Mouse (Mus musculus) lung, postnatal 4 days (tissue): ENCODE measurements around the gene Noxo1.
A peak's percentile ranks its signal among the peaks of the same experiment; 100 is the strongest.
"Not testable (repeated sequence)": the region's sequence is repeated elsewhere in the genome, so short reads cannot be mapped to it uniquely, and the experiment has no call there.

ENCODE experiments used
- DNase-seq, 2 experiments: peaks; one replicate each; pipeline ENCODE4 v3.0.0; 2021

Noxo1 gene

DNA sequence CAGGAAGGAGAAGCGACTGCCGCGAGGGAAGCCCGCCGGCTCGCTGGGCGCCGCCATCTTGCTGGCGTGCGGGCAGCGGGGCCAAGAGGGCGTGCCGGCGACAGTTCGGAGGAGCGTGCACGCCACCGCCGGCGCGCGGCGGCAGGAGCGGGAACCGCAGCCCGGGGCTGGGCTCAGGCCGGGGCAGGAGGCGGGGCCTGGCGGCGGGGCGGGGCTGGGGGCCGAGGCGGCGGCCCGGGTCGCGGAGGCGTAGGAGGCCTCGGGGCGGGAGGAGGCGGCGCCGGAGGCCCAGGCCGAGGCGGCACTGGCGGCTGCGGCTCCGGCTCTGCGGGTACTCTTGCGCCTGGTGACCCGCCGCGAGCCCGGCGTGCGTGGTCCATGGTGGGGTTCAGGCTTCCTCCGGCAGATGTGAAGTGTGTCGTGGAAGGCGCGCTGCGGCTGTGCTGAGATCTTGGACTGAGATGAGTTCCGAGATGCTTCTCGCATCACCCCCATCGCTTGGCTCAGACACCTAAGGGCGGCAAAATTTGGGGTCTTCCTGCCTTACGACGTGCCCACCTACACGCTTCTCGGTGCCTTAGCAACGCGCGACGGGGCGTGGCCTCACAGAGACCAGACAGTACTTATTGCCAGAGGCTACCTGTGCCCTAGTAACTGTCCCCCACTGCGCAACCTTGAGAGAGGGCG, at the start of gene Noxo1, which contains the start of gene Gfer:
Noxo1 (plus strand) TSS at position 224 of the 687 bp plus-strand sequence.
Gfer (minus strand) TSS at position 146 of the 687 bp plus-strand sequence.
- DNase-seq, result peak; percentile 91 to 94

GRCm38 (mm10) chr17:24646381-24646780, 49.7 kb upstream of the Noxo1 start:
- no peak for DNase-seq

GRCm38 (mm10) chr17:24647493-24647892, 48.5 kb upstream of the Noxo1 start:
- peak; percentile 51 to 64 for DNase-seq

GRCm38 (mm10) chr17:24648731-24649377, 47.2 kb upstream of the Noxo1 start:
- no peak for DNase-seq

GRCm38 (mm10) chr17:24649581-24650069, 46.4 kb upstream of the Noxo1 start:
- DNase-seq, result peak; percentile 75 to 79

DNA sequence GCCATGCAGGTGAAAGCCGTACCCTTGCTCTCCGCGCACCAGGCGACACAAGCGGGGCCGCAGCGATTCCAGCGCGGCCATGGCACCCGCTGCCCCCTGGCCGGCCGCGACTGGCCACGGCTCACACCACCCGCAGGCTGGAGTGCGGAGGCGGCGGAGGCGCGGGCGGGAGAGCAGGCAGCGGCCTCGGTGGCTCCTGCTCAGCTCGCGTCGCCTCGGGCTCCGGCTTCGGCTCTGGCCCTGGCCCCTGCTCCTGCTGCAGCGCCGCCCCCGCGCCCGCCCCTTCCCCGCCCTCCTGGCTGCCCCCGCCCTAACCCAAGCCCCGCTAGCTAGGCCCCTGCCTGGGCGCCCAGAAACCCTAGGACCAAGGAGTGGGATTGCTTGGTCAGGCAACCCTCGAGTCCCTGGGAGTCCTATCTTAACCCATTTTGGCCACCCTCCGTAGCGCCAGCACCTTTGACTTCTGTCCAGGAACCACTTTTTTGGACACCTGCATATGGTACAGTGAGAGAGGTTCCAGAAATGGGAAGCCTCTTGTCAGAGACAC, 45.9 kb upstream of the Noxo1 start, which contains the start of gene Slc9a3r2:
Slc9a3r2 (minus strand) TSS at position 258 of the 547 bp plus-strand sequence.
- peak; percentile 70 to 82 for DNase-seq

- DNase-seq, result no peak
Measured at GRCm38 (mm10) chr17:24650766-24651165, 45.3 kb upstream of the Noxo1 start.

DNA sequence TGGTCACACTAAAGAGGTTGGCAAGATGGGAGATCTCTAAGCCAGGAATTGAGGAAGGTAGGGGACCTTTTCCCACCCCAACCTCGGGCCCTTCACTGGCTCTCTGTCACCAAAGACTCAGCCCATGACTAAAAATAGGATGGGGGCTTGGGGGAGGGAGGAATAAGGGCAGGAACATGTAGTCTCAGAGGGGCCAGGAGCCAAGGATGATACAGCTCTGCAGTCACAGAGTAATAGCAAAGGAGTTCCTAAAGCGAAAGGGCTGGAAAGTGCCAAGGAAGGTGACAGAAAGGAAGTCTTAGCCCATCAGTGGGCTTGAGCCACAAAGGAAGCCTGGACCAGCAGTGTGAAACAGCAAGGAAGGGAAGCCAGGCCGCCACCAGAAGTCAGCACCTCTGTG, 44.2 kb upstream of the Noxo1 start:
- peak in 1 of 2 experiments; percentile 18 for DNase-seq

DNA sequence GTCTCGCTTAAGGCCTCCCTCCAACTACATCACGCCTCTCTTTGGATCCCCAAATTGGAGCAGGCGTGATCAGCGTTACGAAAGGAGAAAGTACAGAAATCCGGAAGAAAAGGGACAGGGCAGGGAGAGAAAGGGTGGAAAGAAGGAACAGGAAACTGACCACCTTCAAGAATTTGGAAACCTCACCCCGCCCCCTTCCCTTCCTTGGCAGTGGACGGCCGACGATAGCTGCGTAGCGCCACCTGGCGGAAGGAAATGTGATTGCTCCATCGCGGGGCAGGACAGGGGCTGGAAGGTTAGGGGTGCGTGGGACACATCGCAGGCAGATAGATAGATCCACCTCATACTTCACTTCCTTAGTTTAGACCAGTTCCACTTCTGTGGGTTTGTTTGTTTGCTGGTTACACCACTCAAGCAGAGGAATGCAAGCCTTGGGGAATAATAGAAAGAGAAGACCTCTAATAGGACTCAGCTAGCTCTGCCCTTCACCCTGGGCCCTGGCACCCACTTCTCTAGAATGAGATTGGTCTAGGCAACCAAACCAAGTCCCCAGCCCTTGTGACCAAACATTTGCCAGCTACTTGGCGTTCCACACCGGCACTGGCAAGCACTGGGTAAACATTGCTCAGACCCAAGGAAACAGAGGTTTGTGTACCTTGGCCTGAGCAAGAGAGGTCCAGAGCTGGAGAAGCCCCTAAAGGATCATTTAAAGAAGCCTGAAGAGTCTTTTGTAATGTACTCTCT, 41.9 kb upstream of the Noxo1 start:
- peak; percentile 84 to 90 for DNase-seq

DNA sequence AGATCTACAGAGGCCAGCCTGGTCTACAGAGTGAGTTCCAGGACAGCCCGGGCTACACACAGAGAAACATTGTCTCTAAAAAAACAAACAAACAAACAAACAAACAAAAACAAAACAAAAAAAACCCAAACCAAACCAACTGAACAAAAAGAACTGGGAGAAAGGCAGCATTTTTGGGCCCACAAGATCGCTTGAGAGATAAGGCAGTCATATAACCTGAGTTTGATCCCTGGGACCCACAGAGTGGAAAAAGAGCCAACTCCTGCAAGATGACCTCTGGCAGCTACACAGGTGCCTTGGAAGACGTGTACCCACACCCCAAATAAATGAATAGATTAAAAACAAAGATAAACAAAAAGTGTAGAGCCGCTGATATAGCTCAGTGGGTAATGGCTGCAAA, 41.1 kb upstream of the Noxo1 start:
- DNase-seq, result no peak

GRCm38 (mm10) chr17:24658017-24658758, 37.8 kb upstream of the Noxo1 start, which contains the start of gene Npw:
Gene Npw, minus strand, starts transcription at chr17:24658457.
- peak; percentile 48 to 55 for DNase-seq

- DNase-seq, result peak in 1 of 2 experiments; percentile 20
Measured at GRCm38 (mm10) chr17:24667011-24667410, 29.0 kb upstream of the Noxo1 start.

GRCm38 (mm10) chr17:24667416-24667815, 28.6 kb upstream of the Noxo1 start:
- peak; percentile 70 to 79 for DNase-seq

DNA sequence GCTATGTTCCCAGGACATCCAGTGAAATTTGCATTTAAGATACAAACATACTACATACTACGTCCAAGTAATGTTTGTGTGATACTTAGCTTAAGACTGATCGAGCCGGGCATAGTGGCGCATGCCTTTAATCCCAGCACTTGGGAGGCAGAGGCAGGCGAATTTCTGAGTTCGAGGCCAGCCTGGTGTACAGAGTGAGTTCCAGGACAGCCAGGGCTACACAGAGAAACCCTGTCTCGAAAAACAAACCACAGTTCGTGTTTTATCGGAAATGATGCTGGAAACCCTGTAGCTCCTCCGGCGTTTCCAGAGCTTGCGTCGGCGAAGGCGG, 26.9 kb upstream of the Noxo1 start:
- DNase-seq, result not testable (repeated sequence)

DNA sequence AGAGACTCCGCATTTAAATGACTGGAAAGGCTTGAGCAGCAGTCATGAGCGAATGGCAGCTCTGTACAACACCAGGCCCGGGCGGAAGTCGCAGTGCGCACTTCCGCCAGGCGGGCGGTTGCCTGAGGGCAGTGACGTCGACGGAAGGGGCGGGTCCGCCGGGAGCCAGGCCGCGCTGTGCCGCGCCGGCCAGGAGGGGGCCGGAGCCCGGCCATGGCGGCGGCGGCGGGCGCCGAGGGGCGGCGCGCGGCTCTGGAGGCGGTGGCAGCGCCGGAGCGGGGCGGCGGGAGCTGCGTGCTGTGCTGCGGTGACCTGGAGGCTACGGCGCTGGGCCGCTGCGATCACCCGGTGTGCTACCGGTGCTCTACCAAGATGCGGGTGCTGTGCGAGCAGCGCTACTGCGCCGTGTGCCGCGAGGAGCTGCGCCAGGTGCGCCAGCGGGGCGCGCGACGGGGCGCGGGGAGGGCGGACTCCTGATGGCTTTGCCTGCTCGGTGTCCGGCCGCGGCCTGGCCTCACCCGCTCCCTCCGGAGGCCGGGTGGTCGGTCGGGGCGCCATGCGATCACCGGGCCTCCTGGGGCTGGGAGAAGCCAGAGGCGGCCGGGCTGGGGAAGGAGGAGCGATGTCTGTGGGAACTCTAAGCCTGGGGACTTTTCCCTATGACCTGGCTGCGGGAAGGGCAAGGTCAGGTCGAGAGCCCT, 26.3 kb upstream of the Noxo1 start, which contains the start of gene Zfp598:
Zfp598 (plus strand) TSS at position 143 of the 701 bp plus-strand sequence.
- DNase-seq, result peak; percentile 97

GRCm38 (mm10) chr17:24670246-24670844, 25.7 kb upstream of the Noxo1 start:
- DNase-seq, result no peak

- DNase-seq, result no peak
Measured at GRCm38 (mm10) chr17:24671346-24671745, 24.7 kb upstream of the Noxo1 start.

DNA sequence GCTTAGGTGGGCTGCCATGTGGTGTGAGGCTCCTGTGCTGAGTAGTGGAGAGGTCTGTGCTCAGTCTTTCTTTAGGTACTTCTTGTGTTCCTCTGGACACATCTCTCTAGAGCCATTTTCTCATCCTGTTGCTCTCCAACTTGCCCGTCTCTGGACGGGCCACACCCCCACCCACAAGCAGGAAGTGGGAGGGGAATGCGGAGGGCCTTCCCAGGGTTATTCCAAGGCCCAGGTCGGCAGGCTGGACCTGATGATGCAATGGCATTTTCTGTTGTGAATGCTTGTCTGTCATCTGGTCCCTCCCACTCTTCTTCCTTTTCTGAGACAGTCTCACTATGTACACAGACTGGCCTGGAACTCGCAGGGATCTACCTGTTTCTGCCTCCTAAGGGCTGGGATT, 23.9 kb upstream of the Noxo1 start:
- DNase-seq, result peak; percentile 74 to 80

GRCm38 (mm10) chr17:24674277-24674676, 21.8 kb upstream of the Noxo1 start:
- no peak for DNase-seq

GRCm38 (mm10) chr17:24676187-24676586, 19.8 kb upstream of the Noxo1 start:
- DNase-seq, result peak in 1 of 2 experiments; percentile 86

DNA sequence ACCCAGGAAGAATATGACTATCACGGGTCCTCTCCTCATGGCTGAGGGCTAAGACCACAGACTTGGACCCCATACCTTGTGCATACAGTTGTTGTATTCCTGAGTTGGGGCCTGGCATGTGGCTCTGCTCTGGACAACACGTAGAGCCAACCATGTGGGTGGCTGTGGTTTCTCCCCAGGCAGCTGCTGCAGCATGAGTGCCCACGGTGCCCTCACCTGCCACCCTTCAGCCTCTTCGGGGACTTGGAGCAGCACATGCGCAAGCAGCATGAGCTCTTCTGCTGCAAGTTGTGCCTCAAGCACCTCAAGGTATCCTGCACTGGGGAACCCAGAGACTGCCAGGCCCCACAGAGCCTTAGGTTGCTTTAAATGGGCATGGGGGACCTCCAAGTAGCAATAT, 19.2 kb upstream of the Noxo1 start:
- DNase-seq, result no peak
